Mouse (Mus musculus) G1E (cell line): Measurements from ENCODE around the gene Slit2.

ENCODE experiments used
- CTCF ChIP-seq: IDR thresholded peaks from 2 replicates; pipeline ENCODE4 v1.5.1; 2012; ENCODE audit warnings: low read depth, low read length, inconsistent platforms, mixed read lengths
- GATA1 ChIP-seq: IDR thresholded peaks from 2 replicates; pipeline ENCODE4 v1.6.1; 2012; ENCODE audit warnings: borderline replicate concordance, low read length, inconsistent platforms, mixed read lengths
- GATA2 ChIP-seq: IDR thresholded peaks from 2 replicates; pipeline ENCODE4 v1.6.1; 2012; ENCODE audit warnings: low read depth, low read length, inconsistent platforms, borderline replicate concordance
- POLR2AphosphoS5 ChIP-seq: IDR thresholded peaks from 2 replicates; pipeline ENCODE4 v1.6.1; 2012; ENCODE audit warnings: low read depth, low read length, inconsistent platforms; ENCODE audit not compliant: insufficient replicate concordance
- TAL1 ChIP-seq: conservative IDR thresholded peaks from 2 replicates; pipeline ENCODE4 v1.6.1; 2012; ENCODE audit warnings: low read depth, low read length, inconsistent platforms, mixed read lengths

GRCm38 (mm10) chr5:48320597-48320996 is 337.7 kb downstream of the Slit2 start:
- TF ChIP-seq CTCF: no peak
- TF ChIP-seq GATA1: no peak
- no peak for TF ChIP-seq TAL1
- no peak for TF ChIP-seq GATA2
- TF ChIP-seq POLR2AphosphoS5: no peak
